8 mouse cellular contexts compared by ENCODE assay signal in genomic region chr6:113469432-113469831, GRCm38 (mm10). TPM values are rescaled to one million over a fixed set of nuclear protein-coding genes. Genes with fewer than 3 reads are reported as not detected.
DNase-seq lines count a peak whose midpoint lies in the region; ATAC-seq lines count a peak whose summit lies in the region.

No protein-coding gene starts in this region.

- peaks cover 19% of the 10 kb centered on the region for H3K27me3 ChIP-seq in hindbrain, embryonic 11.5 days (ENCODE audit: control insufficient read depth, insufficient read depth, low read length)

- DNase-seq in R1 (ENCODE audit: low read depth, low spot score) = peak; percentile 85
- DNase-seq in cerebellum, adult 9-10 months = peak; percentile 83
- peak; percentile 74 for DNase-seq in forelimb bud, embryonic 11.5 days (ENCODE audit: low read depth, low spot score)
- peak; percentile 87 for DNase-seq in hindbrain, embryonic 11.5 days (ENCODE audit: low spot score)
- DNase-seq in layer of hippocampus, postnatal 14 days (ENCODE audit: low spot score in 2 of 2) = peak; percentile 70
- DNase-seq in lung, postnatal 14 days = peak; percentile 83
- peak; percentile 78 for DNase-seq in ovary, postnatal 36 days (ENCODE audit: low spot score)
- DNase-seq in thymus, postnatal 25 days = peak; percentile 72

- peak overlapping the region; percentile 18 for H3K4me3 ChIP-seq in hindbrain, embryonic 11.5 days (ENCODE audit: low read depth, low read length)

- no peak overlapping the region for H3K27ac ChIP-seq in hindbrain, embryonic 11.5 days (ENCODE audit: low read depth, low read length)

- peak; percentile 77 for ATAC-seq in hindbrain, embryonic 11.5 days (ENCODE audit: low FRiP score)

- H3K4me2 ChIP-seq in hindbrain, embryonic 11.5 days (replicated peaks; ENCODE audit: low read depth, low read length) = peak overlapping the region; percentile 48

- H3K9me3 ChIP-seq in hindbrain, embryonic 11.5 days (ENCODE audit: control insufficient read depth, low read length) = no peaks in the 10 kb centered on the region

- no peaks in the 10 kb centered on the region for H3K36me3 ChIP-seq in hindbrain, embryonic 11.5 days (ENCODE audit: control insufficient read depth, insufficient read depth, low read length)

- H3K9ac ChIP-seq in hindbrain, embryonic 11.5 days (ENCODE audit: low read depth, low read length) = peak overlapping the region; percentile 21; the same call in 1 of the 2 replicates

- 4% methylated on average over 31 of the region's 31 CpGs for WGBS in hindbrain, embryonic 11.5 days

- no peaks in the 10 kb centered on the region for H3K4me1 ChIP-seq in hindbrain, embryonic 11.5 days (replicated peaks; ENCODE audit: control insufficient read depth, insufficient read depth, low read length)

RNA-seq across cellular contexts. Expression of gene Il17rc, which starts 1.8 kb away (rescaled TPM):
- polyA plus RNA-seq in hindbrain, embryonic 11.5 days (2014; fragmentation: Nextera tagmentation; extraction: Ambion mirVana) = 2.7 and 3.2 TPM in 2 replicates
- total RNA-seq in layer of hippocampus, postnatal 14 days (2021) = 1 to 10 TPM; 3.4 to 3.8 TPM

RNA-seq across cellular contexts. Expression of gene Il17re, which starts 11.1 kb away (rescaled TPM):
- 0.77 and 0.88 TPM in 2 replicates for polyA plus RNA-seq in hindbrain, embryonic 11.5 days (2014; fragmentation: Nextera tagmentation; extraction: Ambion mirVana)
- under 1 TPM; 0.36 to 0.81 TPM for total RNA-seq in layer of hippocampus, postnatal 14 days (2021)

RNA-seq across cellular contexts. Expression of gene Creld1, which starts 13.7 kb away (rescaled TPM):
- polyA plus RNA-seq in hindbrain, embryonic 11.5 days (2014; fragmentation: Nextera tagmentation; extraction: Ambion mirVana) = 29.6 and 32.6 TPM in 2 replicates
- total RNA-seq in layer of hippocampus, postnatal 14 days (2021) = 100 to 1,000 TPM in 1 of 2 experiments, 10 to 100 TPM in 1; 99.5 to 101 TPM

RNA-seq across cellular contexts. Expression of gene Jagn1, which starts 27.1 kb away (rescaled TPM):
- 75.1 and 79.7 TPM in 2 replicates for polyA plus RNA-seq in hindbrain, embryonic 11.5 days (2014; fragmentation: Nextera tagmentation; extraction: Ambion mirVana)
- 10 to 100 TPM; 45.6 to 53.3 TPM for total RNA-seq in layer of hippocampus, postnatal 14 days (2021)

RNA-seq across cellular contexts. Expression of gene Prrt3, which starts 32.3 kb away (rescaled TPM):
- polyA plus RNA-seq in hindbrain, embryonic 11.5 days (2014; fragmentation: Nextera tagmentation; extraction: Ambion mirVana) = 0.73 and 0.77 TPM in 2 replicates
- 10 to 100 TPM; 45.8 to 48.1 TPM for total RNA-seq in layer of hippocampus, postnatal 14 days (2021)
